Mouse (Mus musculus): Measurements from ENCODE around the gene Gas7.

Gas7 gene

GRCm38 (mm10) chr11:67632906-67633305 is 177.7 kb downstream of the Gas7 start:
- DNase-seq: no peak

- no peak for DNase-seq
These were observed 178.5 kb downstream of the Gas7 start for GRCm38 (mm10) chr11:67633620-67634229.

- DNase-seq: no peak
These were observed 181.0 kb downstream of the Gas7 start for GRCm38 (mm10) chr11:67636201-67636600.

- no peak for DNase-seq
These were observed 181.8 kb downstream of the Gas7 start for GRCm38 (mm10) chr11:67636905-67637586.

- no peak for DNase-seq
These were observed 183.2 kb downstream of the Gas7 start for GRCm38 (mm10) chr11:67638401-67638800.

GRCm38 (mm10) chr11:67640299-67640698 is 185.1 kb downstream of the Gas7 start:
- DNase-seq: no peak

GRCm38 (mm10) chr11:67642421-67642820 is 187.2 kb downstream of the Gas7 start:
- DNase-seq: no peak

GRCm38 (mm10) chr11:67642835-67643234 is 187.6 kb downstream of the Gas7 start:
- no peak for DNase-seq

GRCm38 (mm10) chr11:67643465-67643864 is 188.2 kb downstream of the Gas7 start:
- no peak for DNase-seq

GRCm38 (mm10) chr11:67644632-67645149 is 189.5 kb downstream of the Gas7 start:
- no peak for DNase-seq

- peak; percentile 74 for DNase-seq
These were observed 192.5 kb downstream of the Gas7 start for GRCm38 (mm10) chr11:67647745-67648144.

GRCm38 (mm10) chr11:67648651-67649407 is 193.6 kb downstream of the Gas7 start:
- DNase-seq: no peak

GRCm38 (mm10) chr11:67649971-67650707 is 194.9 kb downstream of the Gas7 start:
- DNase-seq: no peak

GRCm38 (mm10) chr11:67651731-67652130 is 196.5 kb downstream of the Gas7 start:
- no peak for DNase-seq

- DNase-seq: peak; percentile 78
These were observed 197.1 kb downstream of the Gas7 start for GRCm38 (mm10) chr11:67652194-67652892.

GRCm38 (mm10) chr11:67652893-67653255 is 197.6 kb downstream of the Gas7 start:
- peak; percentile 43 for DNase-seq

GRCm38 (mm10) chr11:67653521-67654090 is 198.4 kb downstream of the Gas7 start:
- no peak for DNase-seq

GRCm38 (mm10) chr11:67654514-67654913 is 199.3 kb downstream of the Gas7 start:
- no peak for DNase-seq

GRCm38 (mm10) chr11:67655236-67655959 is 200.2 kb downstream of the Gas7 start:
- DNase-seq: no peak

- no peak for DNase-seq
These were observed 201.1 kb downstream of the Gas7 start for GRCm38 (mm10) chr11:67656366-67656765.

GRCm38 (mm10) chr11:67656811-67657210 is 201.6 kb downstream of the Gas7 start:
- DNase-seq: no peak
